Mouse (Mus musculus): Measurements from ENCODE around the gene Kcnj8.
A peak's percentile ranks its signal among the peaks of the same experiment; 100 is the strongest.
"Not testable (repeated sequence)": the region's sequence is repeated elsewhere in the genome, so short reads cannot be mapped to it uniquely, and the experiment has no call there.

Gene Kcnj8

GRCm38 (mm10) chr6:142545132-142545531 lies 26.3 kb downstream of the Kcnj8 start:
- peak; percentile 40 for DNase-seq

- DNase-seq, result no peak
Measured at GRCm38 (mm10) chr6:142543648-142544047, 27.8 kb downstream of the Kcnj8 start.

- no peak for DNase-seq
Measured at GRCm38 (mm10) chr6:142542800-142543175, 28.6 kb downstream of the Kcnj8 start.

- DNase-seq, result no peak
Measured at GRCm38 (mm10) chr6:142542082-142542799, 29.2 kb downstream of the Kcnj8 start.

- DNase-seq, result no peak
Measured at GRCm38 (mm10) chr6:142540561-142541160, 30.8 kb downstream of the Kcnj8 start.

- DNase-seq, result no peak
Measured at GRCm38 (mm10) chr6:142540131-142540530, 31.3 kb downstream of the Kcnj8 start.

- no peak for DNase-seq
Measured at GRCm38 (mm10) chr6:142538503-142538902, 32.9 kb downstream of the Kcnj8 start.

- no peak for DNase-seq
Measured at GRCm38 (mm10) chr6:142533412-142533811, 38.0 kb downstream of the Kcnj8 start.

- DNase-seq, result no peak
Measured at GRCm38 (mm10) chr6:142532686-142533085, 38.7 kb downstream of the Kcnj8 start.

GRCm38 (mm10) chr6:142532141-142532540 lies 39.3 kb downstream of the Kcnj8 start:
- DNase-seq, result no peak

- DNase-seq, result no peak
Measured at GRCm38 (mm10) chr6:142530378-142530777, 41.0 kb downstream of the Kcnj8 start.

- no peak for DNase-seq
Measured at GRCm38 (mm10) chr6:142529680-142530079, 41.7 kb downstream of the Kcnj8 start.

GRCm38 (mm10) chr6:142527931-142528562 lies 43.4 kb downstream of the Kcnj8 start:
- no peak for DNase-seq

GRCm38 (mm10) chr6:142524635-142525308 lies 46.6 kb downstream of the Kcnj8 start:
- peak; percentile 78 for DNase-seq

GRCm38 (mm10) chr6:142521591-142522110 lies 49.8 kb downstream of the Kcnj8 start:
- DNase-seq, result no peak

- peak; percentile 76 for DNase-seq
Measured at GRCm38 (mm10) chr6:142519110-142519509, 52.3 kb downstream of the Kcnj8 start.

GRCm38 (mm10) chr6:142515379-142515778 lies 56.0 kb downstream of the Kcnj8 start:
- DNase-seq, result not testable (repeated sequence)

- DNase-seq, result peak; percentile 55
Measured at GRCm38 (mm10) chr6:142514912-142515311, 56.5 kb downstream of the Kcnj8 start.

Data from embryo, embryonic 11 days (tissue).